Mouse (Mus musculus): ENCODE results near the gene Dnajc7.

GRCm38 (mm10) chr11:100608796-100609195 is 11.2 kb downstream of the Dnajc7 start:
- no peak for TF ChIP-seq TCF3 (IDR thresholded peaks at IDR 0.05; ENCODE audit: insufficient read length, low read depth)
- TF ChIP-seq POLR2AphosphoS2 (IDR thresholded peaks at IDR 0.05; ENCODE audit: insufficient read length, low read depth): no peak
- no peak for TF ChIP-seq POLR2A (IDR thresholded peaks at IDR 0.05; ENCODE audit: insufficient read length, low read depth)
- TF ChIP-seq MYOG (IDR thresholded peaks at IDR 0.05; ENCODE audit: control insufficient read depth in 1 of 3, insufficient read depth in 1 of 3, insufficient read length in 2 of 3, low read depth in 2 of 3): no peak
- no peak for TF ChIP-seq E2F4 (IDR thresholded peaks at IDR 0.05; ENCODE audit: insufficient read depth)
- no peak for TF ChIP-seq MYOD1 (IDR thresholded peaks at IDR 0.05; ENCODE audit: control insufficient read depth in 1 of 3, insufficient read length in 2 of 3, low read depth in 2 of 3)
- TF ChIP-seq MAX (IDR thresholded peaks at IDR 0.05; ENCODE audit: low read depth): no peak
- TF ChIP-seq USF1 (IDR thresholded peaks at IDR 0.05; ENCODE audit: low read depth): no peak
- no peak for TF ChIP-seq TCF12 (IDR thresholded peaks at IDR 0.05; ENCODE audit: insufficient read depth, poor library complexity, severe bottlenecking)
- no peak for TF ChIP-seq CEBPB (IDR thresholded peaks at IDR 0.05; ENCODE audit: insufficient read depth, poor library complexity, severe bottlenecking)
- TF ChIP-seq REST (IDR thresholded peaks at IDR 0.05; ENCODE audit: insufficient read depth, insufficient read length): no peak
